Mouse (Mus musculus): ENCODE measurements around the gene Ptpn20. TPM values are rescaled to one million over a fixed set of nuclear protein-coding genes. Genes with fewer than 3 reads are reported as not detected.
A peak's percentile ranks its signal among the peaks of the same experiment; 100 is the strongest.

The Ptpn20 gene
- not detected in 2 replicates for total RNA-seq (2015; ENCODE audit: low replicate concordance)
- 0.26 TPM in 1 of 2 replicates, not detected in the other for total RNA-seq (2017; ENCODE audit: low replicate concordance)

DNA sequence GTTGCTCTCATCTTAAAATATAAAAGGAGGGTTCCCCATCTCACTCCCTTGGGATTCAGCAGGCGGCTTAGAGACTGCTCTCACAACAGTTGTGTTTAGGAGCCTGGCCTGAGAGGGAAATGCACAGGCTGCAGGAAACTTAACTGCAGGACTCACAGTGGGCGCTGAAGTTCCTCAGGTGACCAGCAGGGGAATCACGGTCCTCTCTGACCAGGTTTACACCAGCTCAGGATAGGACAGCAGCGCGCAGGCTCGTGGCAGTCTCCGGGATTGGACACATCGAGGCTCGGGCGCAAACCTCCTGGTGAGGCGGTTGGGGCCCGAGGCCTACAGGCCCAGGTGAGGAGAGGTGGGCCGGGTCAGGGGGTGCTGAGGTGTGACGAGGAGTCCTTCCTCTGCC is at the start of gene Ptpn20:
Gene Ptpn20, plus strand, starts transcription at position 257 of the 400 bp plus-strand sequence.
- ATAC-seq (replicated peaks; ENCODE audit: low FRiP score, poor library complexity, severe bottlenecking): 0 out of 2 replicates have a peak, but pooled peaks have one; percentile 14

DNA sequence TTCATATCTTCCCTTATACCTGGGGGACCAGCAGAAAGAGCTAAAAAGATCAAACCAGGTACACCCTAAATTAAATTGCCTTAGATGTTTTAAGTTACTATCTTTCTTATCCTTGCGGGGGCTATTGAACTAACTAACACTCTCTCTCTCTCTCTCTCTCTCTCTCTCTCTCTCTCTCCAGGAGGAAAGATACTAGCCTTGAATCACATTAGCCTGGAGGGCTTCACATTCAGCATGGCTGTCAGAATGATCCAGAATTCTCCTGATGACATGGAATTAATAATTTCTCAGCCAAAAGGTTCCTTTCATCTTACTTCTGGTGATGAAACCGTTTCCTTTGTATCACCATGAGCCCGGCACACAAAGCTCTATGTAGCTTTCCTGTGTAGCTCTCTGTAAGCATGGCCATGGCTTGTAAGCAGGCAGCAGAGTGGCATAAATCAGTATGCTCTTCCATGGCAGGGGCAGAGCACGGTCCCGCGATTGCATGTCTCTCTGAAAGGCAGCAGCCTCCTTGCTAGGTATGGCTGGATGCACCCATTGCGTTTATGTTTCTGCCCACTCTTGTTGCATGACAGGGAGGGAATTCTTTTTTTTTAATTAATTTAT is 49.3 kb upstream of the Ptpn20 start:
- ATAC-seq (replicated peaks; ENCODE audit: low FRiP score, poor library complexity, severe bottlenecking): no peak

DNA sequence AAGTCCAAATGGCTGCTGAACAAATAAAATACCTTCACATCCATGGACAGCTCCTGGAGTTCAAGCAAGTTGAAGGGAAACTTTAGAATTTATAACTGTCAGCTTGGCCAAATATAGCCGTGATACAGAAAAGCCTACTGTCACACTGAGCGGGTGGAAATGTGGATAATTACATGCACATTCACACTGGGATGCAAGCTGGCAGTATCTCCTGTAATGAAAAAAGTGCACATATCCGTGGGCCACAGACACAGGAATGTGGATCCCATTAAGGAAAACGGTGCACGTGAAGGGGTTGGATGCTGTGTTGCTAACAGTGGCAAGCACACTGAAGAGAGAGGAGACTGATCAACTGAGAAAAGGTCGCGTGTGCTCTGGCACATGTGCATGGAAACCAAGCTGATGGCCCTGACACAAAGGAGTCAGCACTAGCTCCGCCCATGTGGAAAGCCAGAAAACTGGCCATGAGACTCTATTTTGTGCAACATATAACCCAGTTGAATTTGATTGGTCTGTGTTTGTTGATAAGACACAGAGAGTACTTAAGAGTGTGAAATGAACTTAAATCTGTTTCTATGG is 43.4 kb upstream of the Ptpn20 start:
- no peak for ATAC-seq (replicated peaks; ENCODE audit: low FRiP score, poor library complexity, severe bottlenecking)

DNA sequence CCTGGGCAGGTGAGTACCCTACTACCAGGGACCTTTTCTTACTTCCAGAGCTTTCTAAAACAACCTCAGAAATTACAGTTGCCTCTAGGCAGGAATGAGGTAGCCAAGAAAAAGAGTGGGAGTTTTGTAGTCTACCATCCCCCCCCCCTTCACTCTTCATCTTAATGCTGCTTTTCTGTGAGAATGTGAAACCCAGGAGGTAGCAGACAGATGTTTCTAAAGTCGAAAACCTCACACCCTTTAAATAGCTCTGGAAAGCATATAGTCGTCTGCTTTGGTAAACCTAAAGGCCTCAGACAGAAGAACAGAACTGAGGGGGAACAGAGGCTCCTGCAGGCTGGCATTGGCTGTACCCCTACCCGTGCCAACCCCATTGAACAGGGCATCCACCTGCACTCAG is 40.4 kb upstream of the Ptpn20 start:
- no peak for ATAC-seq (replicated peaks; ENCODE audit: low FRiP score, poor library complexity, severe bottlenecking)

DNA sequence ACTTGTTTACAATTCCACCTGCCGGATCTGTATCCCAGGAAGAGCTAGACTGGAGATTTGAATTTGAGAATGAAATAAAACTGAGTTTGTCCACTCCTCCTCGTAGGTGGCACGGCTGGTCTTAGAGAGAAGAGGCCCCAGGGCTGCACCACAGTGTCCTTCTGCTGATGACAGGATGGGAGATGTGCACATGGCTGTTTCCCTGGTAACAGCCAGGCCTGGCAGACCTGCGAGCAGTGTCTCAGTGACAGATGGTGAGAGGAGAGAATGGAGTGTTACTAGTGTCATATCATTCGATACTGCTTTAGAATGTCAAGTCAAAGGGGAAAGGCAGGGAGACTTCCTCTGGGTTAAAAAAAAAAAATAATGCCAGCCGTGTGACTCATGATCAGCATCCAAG is 39.2 kb upstream of the Ptpn20 start:
- no peak for ATAC-seq (replicated peaks; ENCODE audit: low FRiP score, poor library complexity, severe bottlenecking)

DNA sequence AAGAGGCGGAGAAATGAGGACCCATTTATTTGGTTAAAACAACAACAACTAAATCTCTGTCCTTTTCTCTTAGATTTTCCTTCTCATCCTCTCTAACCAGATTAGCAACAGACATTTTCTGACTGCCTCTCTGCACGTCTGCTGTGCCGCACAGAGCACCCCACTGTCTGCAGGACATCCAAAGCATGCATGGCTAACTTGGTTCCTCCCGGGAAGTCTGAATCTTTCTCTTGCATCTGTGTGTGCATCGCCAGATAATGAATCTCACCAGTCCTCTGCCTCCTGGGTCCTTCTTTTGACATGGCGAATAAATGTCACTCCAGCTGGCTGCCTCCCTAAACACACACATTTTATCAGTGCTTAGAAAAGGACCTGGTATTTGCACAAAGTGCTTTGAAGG is 18.3 kb upstream of the Ptpn20 start:
- ATAC-seq (replicated peaks; ENCODE audit: low FRiP score, poor library complexity, severe bottlenecking): no peak

DNA sequence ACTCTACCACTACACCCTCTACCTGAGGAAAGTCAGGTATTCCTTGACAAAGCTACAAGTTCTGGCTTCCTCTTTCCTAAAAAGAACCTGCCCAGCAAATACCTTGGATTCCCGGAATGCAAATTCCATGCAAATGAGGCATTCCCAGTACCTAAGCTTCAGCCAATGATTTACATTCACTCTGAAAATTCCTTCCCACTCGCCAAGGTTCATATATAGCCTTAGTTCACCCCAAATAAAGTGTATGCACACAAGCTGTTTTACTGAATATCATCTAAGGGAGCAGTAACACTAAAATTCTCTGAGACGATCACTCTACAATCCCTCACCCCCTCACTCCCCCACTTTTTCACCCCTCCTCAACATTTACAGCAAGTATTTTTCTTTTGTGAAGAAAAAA is 15.4 kb upstream of the Ptpn20 start:
- ATAC-seq (replicated peaks; ENCODE audit: low FRiP score, poor library complexity, severe bottlenecking): no peak

DNA sequence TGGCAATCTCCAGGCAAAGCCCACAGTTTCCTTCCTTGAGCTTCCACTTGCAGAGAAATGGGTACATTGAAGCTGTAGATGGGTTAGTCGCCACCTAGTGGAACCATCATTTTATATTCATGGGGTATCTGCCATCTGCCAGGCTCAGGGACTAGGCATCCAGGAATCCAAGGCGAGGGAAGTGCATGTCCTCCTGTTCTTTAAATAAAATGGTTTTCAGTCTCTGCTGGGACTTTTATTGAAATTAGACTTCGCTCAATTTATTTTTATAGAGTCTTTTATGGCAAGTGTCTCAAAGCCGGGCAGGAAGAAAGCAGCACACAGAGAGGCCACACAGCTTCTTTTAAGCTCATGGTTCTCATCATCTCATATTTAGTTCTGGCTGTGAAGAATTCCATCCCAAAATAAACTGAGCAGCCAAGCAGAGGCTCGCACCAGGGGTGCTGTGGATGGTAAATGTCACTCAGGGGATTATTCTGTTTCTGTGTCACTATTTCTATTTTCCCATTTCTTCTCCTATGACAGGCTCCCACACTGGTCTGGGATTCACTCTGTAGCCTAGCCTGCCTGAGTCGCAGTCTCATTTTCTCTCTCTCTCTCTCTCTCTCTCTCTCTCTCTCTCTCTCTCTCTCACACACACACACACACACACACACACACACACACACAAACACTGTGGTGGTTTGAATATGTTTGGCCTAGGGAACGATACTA is 9.1 kb upstream of the Ptpn20 start:
- ATAC-seq (replicated peaks; ENCODE audit: low FRiP score, poor library complexity, severe bottlenecking): no peak

DNA sequence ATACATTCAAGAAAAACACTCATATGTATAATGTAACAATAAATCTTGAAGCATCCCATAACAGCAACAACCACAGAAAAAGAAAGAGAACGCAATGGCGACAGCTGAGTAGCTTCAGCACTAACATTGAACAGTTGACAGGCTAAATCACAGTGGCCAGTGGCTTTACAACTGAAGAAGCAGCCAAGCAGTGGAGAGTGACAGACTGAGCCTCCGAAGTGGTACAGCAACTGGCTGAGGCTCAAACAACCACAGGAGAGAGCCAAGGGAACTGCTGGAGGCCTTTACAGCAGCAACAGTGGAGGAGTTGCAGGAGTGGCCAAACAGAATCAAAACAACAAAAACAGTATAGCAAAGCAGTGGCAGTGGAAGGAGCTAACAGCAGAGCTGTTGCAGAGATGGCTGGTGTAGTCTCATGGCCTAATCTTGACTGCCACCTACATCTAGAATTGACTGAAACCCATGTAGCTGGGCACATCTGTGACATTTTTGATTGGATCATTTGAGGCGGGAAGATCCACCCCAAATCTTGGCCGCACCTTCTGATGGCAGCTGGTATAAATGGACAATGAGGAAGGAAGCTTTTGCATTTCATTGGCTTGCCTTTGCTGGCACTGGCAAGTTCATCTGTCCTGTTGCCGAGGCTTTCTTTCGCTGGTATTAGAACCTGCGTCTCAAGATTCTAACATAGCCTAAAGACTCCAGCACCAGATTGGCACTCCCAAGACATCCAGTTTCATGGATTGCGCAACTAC is 9.5 kb downstream of the Ptpn20 start:
- ATAC-seq (replicated peaks; ENCODE audit: low FRiP score, poor library complexity, severe bottlenecking): no peak

DNA sequence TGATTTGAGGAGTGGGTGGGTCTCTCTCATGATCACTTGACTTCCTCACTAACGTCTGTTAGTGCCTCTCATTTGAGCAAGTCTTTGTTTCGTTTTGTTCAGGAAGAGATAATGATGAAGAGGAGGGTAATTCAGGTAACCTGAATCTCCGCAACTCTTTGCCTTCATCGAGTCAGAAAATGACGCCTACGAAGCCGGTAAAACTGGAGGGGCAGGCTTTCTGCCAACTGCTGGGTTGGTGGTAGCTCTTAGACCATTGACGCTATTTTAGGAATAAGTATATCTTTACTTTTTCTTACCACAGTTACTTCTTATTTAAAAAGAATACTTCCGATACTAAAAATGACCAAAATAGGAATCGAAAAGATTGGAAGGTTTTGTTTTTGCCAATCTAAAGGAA is 18.4 kb downstream of the Ptpn20 start:
- ATAC-seq (replicated peaks; ENCODE audit: low FRiP score, poor library complexity, severe bottlenecking): no peak

DNA sequence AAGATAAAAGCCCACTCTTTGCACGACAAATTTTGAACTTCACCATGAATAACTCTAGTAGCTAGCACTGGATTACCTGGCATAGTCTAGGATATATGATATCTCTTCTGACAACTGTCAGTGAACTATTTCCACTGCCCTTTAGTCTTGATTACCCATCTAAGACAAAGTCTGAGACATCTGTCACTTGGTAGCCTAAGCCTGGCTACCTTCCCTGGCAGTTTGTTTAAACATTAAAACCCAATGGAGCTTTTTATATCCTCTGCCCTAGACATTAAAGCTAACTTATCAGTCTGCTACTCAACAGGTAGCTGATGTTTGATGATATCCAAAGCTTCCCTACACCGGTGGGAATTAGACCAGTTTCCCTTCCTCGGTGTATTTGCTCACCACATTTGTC is 36.0 kb downstream of the Ptpn20 start:
- ATAC-seq (replicated peaks; ENCODE audit: low FRiP score, poor library complexity, severe bottlenecking): no peak

DNA sequence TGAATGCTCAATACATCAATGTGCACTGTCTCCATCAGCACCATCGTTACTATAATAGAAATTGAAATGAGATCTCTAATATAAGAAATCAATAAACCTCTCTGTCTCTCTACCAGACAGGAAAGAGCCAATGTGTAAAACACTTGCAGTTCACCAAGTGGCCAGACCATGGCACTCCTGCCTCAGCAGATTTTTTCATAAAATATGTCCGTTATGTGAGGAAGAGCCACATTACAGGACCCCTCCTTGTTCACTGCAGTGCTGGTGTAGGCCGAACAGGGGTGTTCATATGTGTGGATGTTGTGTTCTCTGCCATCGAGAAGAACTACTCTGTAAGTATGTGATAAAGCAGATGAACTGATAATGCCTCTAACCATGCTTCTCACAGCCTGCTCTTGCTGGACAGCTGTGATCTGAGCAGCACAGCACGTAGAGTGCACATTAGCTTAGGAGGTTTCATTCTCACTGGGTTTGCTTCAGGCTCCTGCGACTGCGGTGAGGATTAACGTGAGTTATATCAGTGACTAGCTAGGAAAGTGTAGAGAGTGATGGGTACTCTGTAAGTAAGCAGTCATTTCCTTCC is 43.9 kb downstream of the Ptpn20 start:
- ATAC-seq (replicated peaks; ENCODE audit: low FRiP score, poor library complexity, severe bottlenecking): no peak

DNA sequence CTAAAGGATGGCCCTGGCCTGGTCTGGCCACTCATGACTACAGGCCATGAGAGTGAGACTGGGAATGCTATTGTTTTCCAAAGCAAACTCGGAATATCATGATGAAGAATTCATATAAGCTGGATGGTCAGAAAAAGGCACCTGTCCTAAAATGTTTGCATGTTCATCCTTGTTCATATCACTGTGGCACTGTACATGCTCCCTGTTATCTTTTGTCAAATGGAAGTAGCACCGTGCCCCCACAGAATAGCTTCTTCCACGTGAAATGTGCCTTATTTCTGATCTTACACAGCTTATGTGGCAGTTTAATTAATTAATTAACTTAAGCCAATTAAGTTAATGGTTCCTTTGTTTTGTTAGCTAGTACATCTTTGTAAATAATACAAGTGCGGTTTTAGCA is 45.3 kb downstream of the Ptpn20 start:
- ATAC-seq (replicated peaks; ENCODE audit: low FRiP score, poor library complexity, severe bottlenecking): no peak

DNA sequence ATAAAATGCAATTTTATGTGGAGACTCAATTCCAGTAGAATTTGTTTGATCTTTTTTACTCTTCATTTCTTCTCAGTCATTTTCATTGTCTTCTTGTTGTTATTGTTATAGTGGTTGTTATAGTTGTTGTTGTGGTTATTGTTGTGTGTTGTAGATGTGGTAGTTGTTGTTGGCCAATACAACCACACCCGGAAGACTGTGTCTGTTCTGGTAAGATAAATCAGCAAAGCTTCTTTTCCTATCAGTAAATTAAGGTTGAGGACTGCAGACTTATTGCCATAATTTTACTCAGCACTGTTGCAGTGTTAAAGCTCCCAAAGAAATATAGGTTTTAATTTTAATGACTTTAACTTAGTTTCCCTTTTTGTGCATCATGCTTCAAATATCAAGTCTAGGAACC is 45.8 kb downstream of the Ptpn20 start:
- ATAC-seq (replicated peaks; ENCODE audit: low FRiP score, poor library complexity, severe bottlenecking): no peak

DNA sequence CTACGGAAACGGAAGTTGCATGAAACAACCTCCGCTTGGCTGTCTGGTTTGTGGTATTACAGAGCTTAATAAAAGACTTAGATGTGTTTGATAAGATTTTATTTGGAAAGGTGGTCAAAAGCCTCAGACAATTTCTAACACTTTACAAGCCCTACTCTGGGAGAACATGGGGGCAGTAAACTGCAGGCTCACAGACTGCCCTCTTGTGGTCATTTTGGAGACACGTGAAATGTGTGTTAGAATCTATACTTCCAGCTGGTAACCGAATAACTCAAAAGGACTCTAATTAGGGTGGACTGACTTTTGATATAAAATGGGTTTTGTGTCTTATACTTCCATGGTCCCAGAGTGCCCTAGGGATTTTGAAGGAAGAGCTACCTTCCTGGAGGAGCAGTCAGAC is 50.4 kb downstream of the Ptpn20 start:
- no peak for ATAC-seq (replicated peaks; ENCODE audit: low FRiP score, poor library complexity, severe bottlenecking)

DNA sequence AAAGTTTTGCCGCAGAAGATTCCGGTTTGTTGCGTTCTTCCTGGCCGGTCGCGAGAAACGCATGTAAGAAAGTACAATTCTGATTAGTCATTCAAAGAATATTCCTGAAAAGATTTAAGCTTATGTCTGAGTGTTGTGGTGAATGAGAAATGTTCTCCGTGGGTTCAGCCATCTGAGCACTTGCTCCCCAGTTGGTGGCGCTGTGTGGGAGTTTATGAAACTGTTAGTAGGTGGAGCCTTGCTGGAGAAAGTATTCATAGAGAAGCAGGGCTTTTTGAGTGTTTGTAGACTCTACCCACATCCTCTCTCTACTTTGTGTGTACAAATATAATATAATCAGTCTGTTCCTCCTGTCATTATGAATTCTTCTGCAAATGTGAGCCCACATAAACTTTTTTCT is 61.7 kb downstream of the Ptpn20 start:
- ATAC-seq (replicated peaks; ENCODE audit: low FRiP score, poor library complexity, severe bottlenecking): no peak

DNA sequence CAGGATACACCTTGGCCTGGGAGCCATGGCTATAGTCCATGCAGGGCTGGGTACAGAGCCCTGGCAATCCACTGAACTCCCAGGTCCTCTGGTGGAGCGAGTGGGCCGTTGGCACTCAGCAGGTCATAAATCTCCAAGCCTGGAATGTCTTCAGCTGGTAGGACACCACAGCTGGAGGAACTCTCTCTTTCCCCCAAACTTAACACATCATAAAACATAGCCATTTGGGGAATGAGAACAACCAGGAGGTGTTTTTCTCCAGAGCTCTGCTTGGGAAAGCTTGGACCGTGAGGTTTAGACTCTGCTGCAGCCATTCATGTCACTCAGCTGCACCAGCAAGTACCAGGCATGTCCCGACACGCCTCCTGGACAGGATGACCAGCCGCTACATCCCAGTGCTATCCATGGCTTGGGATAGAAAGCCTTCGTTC is 68.5 kb downstream of the Ptpn20 start:
- no peak for ATAC-seq (replicated peaks; ENCODE audit: low FRiP score, poor library complexity, severe bottlenecking)

DNA sequence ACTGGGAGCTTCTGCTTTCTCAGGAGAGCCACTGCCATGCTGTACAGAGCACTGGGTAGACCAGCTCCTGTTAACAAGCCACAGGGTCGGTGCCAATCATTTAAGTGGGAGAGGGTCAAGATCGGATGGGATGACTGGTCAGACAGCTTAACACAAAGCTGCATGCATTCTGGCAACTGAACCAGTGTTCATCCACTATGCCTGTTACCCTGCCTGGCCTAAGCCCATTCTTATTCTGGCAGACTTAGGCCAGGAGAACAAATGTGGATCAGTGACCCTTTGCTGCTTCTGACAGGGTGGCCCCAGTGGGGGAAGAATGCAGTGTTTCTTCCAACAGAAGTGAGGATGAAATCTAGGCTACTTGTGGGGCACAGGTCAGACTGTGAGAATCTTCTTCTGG is 69.3 kb downstream of the Ptpn20 start:
- no peak for ATAC-seq (replicated peaks; ENCODE audit: low FRiP score, poor library complexity, severe bottlenecking)

DNA sequence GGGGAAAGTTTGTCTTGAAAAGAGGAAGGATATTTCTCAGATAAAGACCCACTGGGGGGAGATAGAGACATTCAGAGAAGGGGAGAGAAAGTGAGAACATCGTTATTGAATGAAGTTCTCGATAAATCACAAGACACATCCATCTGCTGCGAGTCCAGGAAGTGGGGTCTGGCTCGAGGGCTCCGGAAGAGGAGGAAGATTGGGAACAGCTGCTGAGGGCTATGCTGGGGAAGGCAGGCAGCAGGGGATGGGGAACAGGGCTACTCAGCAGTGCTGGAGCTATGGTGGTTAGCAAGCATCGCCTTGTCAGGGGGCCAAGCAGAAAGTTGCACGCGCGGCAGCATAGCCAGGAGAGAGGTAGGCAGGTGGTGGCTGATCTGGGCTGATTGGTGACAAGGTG is 73.1 kb downstream of the Ptpn20 start:
- ATAC-seq (replicated peaks; ENCODE audit: low FRiP score, poor library complexity, severe bottlenecking): no peak

DNA sequence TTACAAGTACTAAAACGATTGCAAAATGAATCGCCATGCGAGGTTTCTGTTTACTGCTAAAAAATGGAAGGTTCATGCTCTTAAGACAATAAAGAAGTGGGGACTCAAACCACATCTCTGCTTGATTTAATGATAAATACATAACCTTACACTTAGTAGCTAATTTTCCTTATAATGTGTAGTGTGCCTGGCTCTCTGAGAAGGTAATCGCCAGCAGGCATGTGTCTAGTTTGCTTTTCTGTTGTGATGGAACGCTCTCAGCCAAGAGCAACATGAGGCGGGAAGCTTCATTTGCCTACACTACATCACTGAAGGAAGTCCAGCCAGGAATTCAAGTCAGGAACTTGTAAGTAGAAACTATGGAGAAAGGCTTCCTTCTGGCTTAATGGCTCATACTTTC is 77.3 kb downstream of the Ptpn20 start:
- no peak for ATAC-seq (replicated peaks; ENCODE audit: low FRiP score, poor library complexity, severe bottlenecking)
